Mouse (Mus musculus) myocyte (in vitro differentiated cells): Measurements from ENCODE around the gene Tmem178. TPM values are rescaled to one million over a fixed set of nuclear protein-coding genes. Genes with fewer than 3 reads are reported as not detected.

ENCODE experiments used
- H3K27me3 ChIP-seq: one replicate; pipeline ENCODE4 v1.6.1; 2011; ENCODE audit not compliant: control insufficient read depth, insufficient read depth, insufficient read length
- H3K36me3 ChIP-seq: one replicate; pipeline ENCODE4 v1.6.1; 2011; ENCODE audit not compliant: control insufficient read depth, insufficient read depth
- H3K4me2 ChIP-seq: one replicate; pipeline ENCODE4 v1.6.1; 2011; ENCODE audit warnings: low read depth, control low read depth
- H3K4me3 ChIP-seq: one replicate; pipeline ENCODE4 v1.5.1; 2011; ENCODE audit warnings: mild to moderate bottlenecking, control low read depth, moderate library complexity
- H3K79me2 ChIP-seq: one replicate; pipeline ENCODE4 v1.6.1; 2011; ENCODE audit not compliant: control insufficient read depth, insufficient read depth
- H3ac ChIP-seq: one replicate; pipeline ENCODE4 v1.6.1; 2011; ENCODE audit not compliant: control insufficient read depth, insufficient read length
- CEBPB ChIP-seq: IDR thresholded peaks from 2 replicates; pipeline ENCODE4 v1.6.1; 2011; ENCODE audit warnings: mild to moderate bottlenecking, moderate library complexity; ENCODE audit not compliant: poor library complexity, insufficient read depth, severe bottlenecking
- E2F4 ChIP-seq: IDR thresholded peaks from one replicate; pipeline ENCODE4 v1.6.1; 2011; ENCODE audit warnings: mild to moderate bottlenecking, control low read depth, moderate library complexity; ENCODE audit not compliant: insufficient read depth
- MAX ChIP-seq: IDR thresholded peaks from one replicate; pipeline ENCODE4 v1.6.1; 2011; ENCODE audit warnings: low read depth, mild to moderate bottlenecking, control low read depth
- MYOD1 ChIP-seq, 3 experiments: IDR thresholded peaks; one replicate each; pipeline ENCODE4 v1.6.1; 2011; ENCODE audit warnings: control low read depth in 2 of 3, low read depth in 2 of 3, mild to moderate bottlenecking in 2 of 3, moderate library complexity in 1 of 3; ENCODE audit not compliant: insufficient read length in 2 of 3, control insufficient read depth in 1 of 3
- MYOG ChIP-seq, 3 experiments: IDR thresholded peaks; one replicate each; pipeline ENCODE4 v1.6.1; 2011; ENCODE audit warnings: control low read depth in 2 of 3, low read depth in 2 of 3, mild to moderate bottlenecking in 2 of 3; ENCODE audit not compliant: insufficient read length in 2 of 3, control insufficient read depth in 1 of 3, insufficient read depth in 1 of 3
- POLR2A ChIP-seq: IDR thresholded peaks from one replicate; pipeline ENCODE4 v1.6.1; 2011; ENCODE audit warnings: low read depth, mild to moderate bottlenecking, control low read depth, moderate library complexity; ENCODE audit not compliant: insufficient read length
- POLR2AphosphoS2 ChIP-seq: IDR thresholded peaks from one replicate; pipeline ENCODE4 v1.6.1; 2011; ENCODE audit warnings: low read depth, control low read depth; ENCODE audit not compliant: insufficient read length
- REST ChIP-seq: IDR thresholded peaks from one replicate; pipeline ENCODE4 v1.6.1; 2011; ENCODE audit warnings: mild to moderate bottlenecking, control low read depth, moderate library complexity; ENCODE audit not compliant: insufficient read depth, insufficient read length
- SRF ChIP-seq: IDR thresholded peaks from one replicate; pipeline ENCODE4 v1.6.1; 2011; ENCODE audit warnings: low read depth; ENCODE audit not compliant: control insufficient read depth, insufficient read length
- TCF12 ChIP-seq: IDR thresholded peaks from one replicate; pipeline ENCODE4 v1.6.1; 2011; ENCODE audit warnings: mild to moderate bottlenecking, control low read depth; ENCODE audit not compliant: poor library complexity, insufficient read depth, severe bottlenecking
- TCF3 ChIP-seq: IDR thresholded peaks from one replicate; pipeline ENCODE4 v1.6.1; 2011; ENCODE audit warnings: low read depth, control low read depth; ENCODE audit not compliant: insufficient read length
- USF1 ChIP-seq: IDR thresholded peaks from one replicate; pipeline ENCODE4 v1.6.1; 2011; ENCODE audit warnings: low read depth, mild to moderate bottlenecking, control low read depth, moderate library complexity
- polyA plus RNA-seq: library from polyadenylated mRNA; unstranded; fragments of >200 nt; fragmentation: generic; extraction: Trizol; gene quantifications from one replicate; pipeline ENCODE4 v1.2.1, GENCODE M21; 2012; ENCODE audit warnings: missing spikeins

Gene Tmem178
- polyA plus RNA-seq, 1 experiment: not detected

GRCm38 (mm10) chr17:80933401-80934029, 10.9 kb upstream of the Tmem178 start:
- peak overlapping the region; percentile 1 for H3K4me2 ChIP-seq
- TF ChIP-seq POLR2A: no peak
- TF ChIP-seq POLR2AphosphoS2: no peak
- no peak for TF ChIP-seq MYOG (IDR thresholded peaks at IDR 0.05; ENCODE audit: control insufficient read depth in 1 of 3, insufficient read depth in 1 of 3, insufficient read length in 2 of 3, low read depth in 2 of 3)
- TF ChIP-seq MAX: no peak
- no peak for TF ChIP-seq E2F4
- TF ChIP-seq USF1: no peak
- no peak for TF ChIP-seq TCF12
- TF ChIP-seq REST: no peak
- no peak for TF ChIP-seq TCF3
- no peak for TF ChIP-seq SRF
- TF ChIP-seq CEBPB: no peak
- no peak for TF ChIP-seq MYOD1 (IDR thresholded peaks at IDR 0.05; ENCODE audit: control insufficient read depth in 1 of 3, insufficient read length in 2 of 3, low read depth in 2 of 3)
- peaks cover 38% of the 10 kb centered on the region for H3K27me3 ChIP-seq
- no peaks in the 10 kb centered on the region for H3K36me3 ChIP-seq
- no peaks in the 10 kb centered on the region for H3K79me2 ChIP-seq
- H3ac ChIP-seq: no peak overlapping the region
- H3K4me3 ChIP-seq: no peak overlapping the region

GRCm38 (mm10) chr17:80935807-80936519, 8.5 kb upstream of the Tmem178 start:
- H3K27me3 ChIP-seq: peaks cover 41% of the 10 kb centered on the region
- TF ChIP-seq USF1: no peak
- no peak for TF ChIP-seq TCF3
- no peak for TF ChIP-seq REST
- no peak for TF ChIP-seq CEBPB
- no peak for TF ChIP-seq E2F4
- TF ChIP-seq POLR2A: no peak
- no peak for TF ChIP-seq MYOD1 (IDR thresholded peaks at IDR 0.05; ENCODE audit: control insufficient read depth in 1 of 3, insufficient read length in 2 of 3, low read depth in 2 of 3)
- no peak for TF ChIP-seq MAX
- TF ChIP-seq SRF: no peak
- TF ChIP-seq POLR2AphosphoS2: no peak
- TF ChIP-seq TCF12: no peak
- TF ChIP-seq MYOG (IDR thresholded peaks at IDR 0.05; ENCODE audit: control insufficient read depth in 1 of 3, insufficient read depth in 1 of 3, insufficient read length in 2 of 3, low read depth in 2 of 3): no peak
- H3K36me3 ChIP-seq: no peaks in the 10 kb centered on the region
- no peak overlapping the region for H3K4me2 ChIP-seq
- H3K79me2 ChIP-seq: no peaks in the 10 kb centered on the region
- no peak overlapping the region for H3ac ChIP-seq
- H3K4me3 ChIP-seq: no peak overlapping the region

GRCm38 (mm10) chr17:80936521-80936920, 7.9 kb upstream of the Tmem178 start:
- no peak overlapping the region for H3ac ChIP-seq
- TF ChIP-seq TCF3: no peak

GRCm38 (mm10) chr17:80939833-80940232, 4.6 kb upstream of the Tmem178 start:
- Histone ChIP-seq H3K27me3 (peaks cover 59% of the 10 kb centered on the region), H3K36me3 (no peaks in the 10 kb centered on the region), H3K4me2 (no peak overlapping the region), H3ac (no peak overlapping the region), H3K79me2 (no peaks in the 10 kb centered on the region), H3K4me3 (no peak overlapping the region)
- no peak for TF ChIP-seq E2F4
- TF ChIP-seq TCF3: no peak
- TF ChIP-seq POLR2A: no peak
- no peak for TF ChIP-seq MYOG (IDR thresholded peaks at IDR 0.05; ENCODE audit: control insufficient read depth in 1 of 3, insufficient read depth in 1 of 3, insufficient read length in 2 of 3, low read depth in 2 of 3)
- TF ChIP-seq TCF12: no peak
- TF ChIP-seq SRF: no peak
- TF ChIP-seq MAX: no peak
- no peak for TF ChIP-seq CEBPB
- TF ChIP-seq USF1: no peak
- TF ChIP-seq POLR2AphosphoS2: no peak
- TF ChIP-seq REST: no peak
- TF ChIP-seq MYOD1 (IDR thresholded peaks at IDR 0.05; ENCODE audit: control insufficient read depth in 1 of 3, insufficient read length in 2 of 3, low read depth in 2 of 3): no peak

More at GRCm38 (mm10) chr17:80936521-80936920, 7.9 kb upstream of the Tmem178 start:
- no peaks in the 10 kb centered on the region for H3K79me2 ChIP-seq
- no peak overlapping the region for H3K4me3 ChIP-seq
- no peak overlapping the region for H3K4me2 ChIP-seq
- H3K27me3 ChIP-seq: peaks cover 42% of the 10 kb centered on the region
- no peaks in the 10 kb centered on the region for H3K36me3 ChIP-seq

- Histone ChIP-seq H3ac (no peak overlapping the region), H3K27me3 (peaks cover 53% of the 10 kb centered on the region), H3K36me3 (no peaks in the 10 kb centered on the region), H3K4me3 (no peak overlapping the region), H3K4me2 (no peak overlapping the region), H3K79me2 (no peaks in the 10 kb centered on the region)
- TF ChIP-seq MYOD1 (IDR thresholded peaks at IDR 0.05; ENCODE audit: control insufficient read depth in 1 of 3, insufficient read length in 2 of 3, low read depth in 2 of 3): no peak
- no peak for TF ChIP-seq TCF3
- no peak for TF ChIP-seq USF1
- TF ChIP-seq MYOG (IDR thresholded peaks at IDR 0.05; ENCODE audit: control insufficient read depth in 1 of 3, insufficient read depth in 1 of 3, insufficient read length in 2 of 3, low read depth in 2 of 3): no peak
- no peak for TF ChIP-seq POLR2A
- no peak for TF ChIP-seq REST
- no peak for TF ChIP-seq MAX
- TF ChIP-seq E2F4: no peak
- TF ChIP-seq SRF: no peak
- TF ChIP-seq CEBPB: no peak
- no peak for TF ChIP-seq POLR2AphosphoS2
- TF ChIP-seq TCF12: no peak
These were observed 2.6 kb upstream of the Tmem178 start for GRCm38 (mm10) chr17:80941857-80942256.
